Mouse (Mus musculus): Measurements from ENCODE around the gene Zfyve27. TPM values are rescaled to one million over a fixed set of nuclear protein-coding genes. Genes with fewer than 3 reads are reported as not detected.

Zfyve27 gene
- total RNA-seq, 2 experiments from 2014 or later = 91.7 to 101 TPM

GRCm38 (mm10) chr19:42145210-42145609 lies 18.5 kb upstream of the Zfyve27 start:
- no peak overlapping the region for H3K4me3 ChIP-seq
- no peak for TF ChIP-seq CTCF (conservative IDR thresholded peaks at IDR 0.05)
- H3K27ac ChIP-seq = peak overlapping the region; percentile 59; the same call in 1 of the 2 replicates
- DNase-seq (ENCODE audit: low spot score in 2 of 2) = no peak

- TF ChIP-seq CTCF (conservative IDR thresholded peaks at IDR 0.05) = no peak
- no peak overlapping the region for H3K27ac ChIP-seq
- no peak for DNase-seq (ENCODE audit: low spot score in 2 of 2)
- no peak overlapping the region for H3K4me3 ChIP-seq
Measured at GRCm38 (mm10) chr19:42145731-42146130, 18.0 kb upstream of the Zfyve27 start.

GRCm38 (mm10) chr19:42146276-42147010 lies 17.3 kb upstream of the Zfyve27 start:
- peak overlapping the region; percentile 81; the same call in 1 of the 2 replicates for H3K27ac ChIP-seq
- TF ChIP-seq CTCF (conservative IDR thresholded peaks at IDR 0.05) = no peak
- no peak overlapping the region for H3K4me3 ChIP-seq
- no peak for DNase-seq (ENCODE audit: low spot score in 2 of 2)

- DNase-seq (ENCODE audit: low spot score in 2 of 2) = no peak
- H3K4me3 ChIP-seq = peak within 1 kb of the TSS; percentile 68
- peak within 1 kb of the TSS; percentile 86 for H3K27ac ChIP-seq
- no peak for TF ChIP-seq CTCF (conservative IDR thresholded peaks at IDR 0.05)
Measured at GRCm38 (mm10) chr19:42147170-42147768, 16.5 kb upstream of the Zfyve27 start, which contains the start of gene Marveld1. Marveld1 (plus strand) TSS chr19:42147400.

- H3K4me3 ChIP-seq = peak overlapping the region; percentile 68
- H3K27ac ChIP-seq = peak overlapping the region; percentile 86
Measured at GRCm38 (mm10) chr19:42147769-42148568, 15.8 kb upstream of the Zfyve27 start.

GRCm38 (mm10) chr19:42148569-42148860 lies 15.2 kb upstream of the Zfyve27 start:
- no peak for TF ChIP-seq CTCF (conservative IDR thresholded peaks at IDR 0.05)
- peak overlapping the region; percentile 86 for H3K27ac ChIP-seq
- no peak for DNase-seq (ENCODE audit: low spot score in 2 of 2)
- H3K4me3 ChIP-seq = peak overlapping the region; percentile 68

More at GRCm38 (mm10) chr19:42147769-42148568, 15.8 kb upstream of the Zfyve27 start:
- TF ChIP-seq CTCF (conservative IDR thresholded peaks at IDR 0.05) = no peak; the same call in 1 of the 2 replicates
- no peak for DNase-seq (ENCODE audit: low spot score in 2 of 2)

- peak; percentile 86 to 91 for DNase-seq (ENCODE audit: low spot score in 2 of 2)
Measured at GRCm38 (mm10) chr19:42151990-42152389, 11.8 kb upstream of the Zfyve27 start.

GRCm38 (mm10) chr19:42157493-42158237 lies 6.1 kb upstream of the Zfyve27 start:
- no peak for DNase-seq (ENCODE audit: low spot score in 2 of 2)
- TF ChIP-seq CTCF (conservative IDR thresholded peaks at IDR 0.05) = no peak
- H3K4me3 ChIP-seq = no peak overlapping the region
- no peak overlapping the region for H3K27ac ChIP-seq

More at GRCm38 (mm10) chr19:42151990-42152389, 11.8 kb upstream of the Zfyve27 start:
- no peak overlapping the region for H3K4me3 ChIP-seq
- TF ChIP-seq CTCF (conservative IDR thresholded peaks at IDR 0.05) = peak; percentile 100
- no peak overlapping the region for H3K27ac ChIP-seq

- DNase-seq (ENCODE audit: low spot score in 2 of 2) = no peak
- no peak overlapping the region for H3K27ac ChIP-seq
- no peak for TF ChIP-seq CTCF (conservative IDR thresholded peaks at IDR 0.05)
- no peak overlapping the region for H3K4me3 ChIP-seq
Measured at GRCm38 (mm10) chr19:42158246-42159017, 5.3 kb upstream of the Zfyve27 start.

GRCm38 (mm10) chr19:42164188-42164587 lies 437 bp downstream of the Zfyve27 start:
- Histone ChIP-seq H3K27ac (no peak overlapping the region), H3K4me3 (no peak overlapping the region)
- DNase-seq (ENCODE audit: low spot score in 2 of 2) = no peak
- no peak for TF ChIP-seq CTCF (conservative IDR thresholded peaks at IDR 0.05)

- H3K4me3 ChIP-seq = peak overlapping the region; percentile 47
- TF ChIP-seq CTCF (conservative IDR thresholded peaks at IDR 0.05) = peak; percentile 95
- DNase-seq (ENCODE audit: low spot score in 2 of 2) = peak; percentile 81 to 91
- peak overlapping the region; percentile 49; the same call in 1 of the 2 replicates for H3K27ac ChIP-seq
Measured at GRCm38 (mm10) chr19:42166130-42166529, 2.4 kb downstream of the Zfyve27 start.

- DNase-seq (ENCODE audit: low spot score in 2 of 2) = no peak
- Histone ChIP-seq H3K27ac (no peak overlapping the region), H3K4me3 (no peak overlapping the region)
- no peak for TF ChIP-seq CTCF (conservative IDR thresholded peaks at IDR 0.05)
Measured at GRCm38 (mm10) chr19:42166766-42167165, 3.0 kb downstream of the Zfyve27 start.
